Mouse (Mus musculus) thymus, postnatal 14 days (tissue): ENCODE results near the gene Focad.

Source experiments
- DNase-seq: peaks from one replicate; pipeline ENCODE4 v3.0.0; 2021

Gene Focad

GRCm38 (mm10) chr4:88094062-88094767, at the start of gene Focad:
TSS of gene Focad (plus strand) at chr4:88094629.
- DNase-seq: peak; percentile 98

GRCm38 (mm10) chr4:88045151-88045550, 49.3 kb upstream of the Focad start:
- DNase-seq: no peak

- peak; percentile 60 for DNase-seq
Observed at GRCm38 (mm10) chr4:88046280-88046679, 48.1 kb upstream of the Focad start.

- no peak for DNase-seq
Observed at GRCm38 (mm10) chr4:88075388-88075787, 19.0 kb upstream of the Focad start.

- no peak for DNase-seq
Observed at GRCm38 (mm10) chr4:88078983-88079382, 15.4 kb upstream of the Focad start.

- no peak for DNase-seq
Observed at GRCm38 (mm10) chr4:88081417-88081816, 13.0 kb upstream of the Focad start.

- DNase-seq: no peak
Observed at GRCm38 (mm10) chr4:88081885-88082284, 12.5 kb upstream of the Focad start.

- DNase-seq: no peak
Observed at GRCm38 (mm10) chr4:88082381-88082780, 12.0 kb upstream of the Focad start.

- DNase-seq: no peak
Observed at GRCm38 (mm10) chr4:88083781-88084180, 10.6 kb upstream of the Focad start.

- no peak for DNase-seq
Observed at GRCm38 (mm10) chr4:88090316-88090715, 4.1 kb upstream of the Focad start.

GRCm38 (mm10) chr4:88094768-88095420, 465 bp downstream of the Focad start:
- no peak for DNase-seq

GRCm38 (mm10) chr4:88095693-88096092, 1.3 kb downstream of the Focad start:
- no peak for DNase-seq

GRCm38 (mm10) chr4:88108585-88108984, 14.2 kb downstream of the Focad start:
- DNase-seq: no peak

GRCm38 (mm10) chr4:88117331-88117730, 22.9 kb downstream of the Focad start:
- no peak for DNase-seq

- DNase-seq: no peak
Observed at GRCm38 (mm10) chr4:88117942-88118341, 23.5 kb downstream of the Focad start.

- peak; percentile 51 for DNase-seq
Observed at GRCm38 (mm10) chr4:88118750-88119395, 24.4 kb downstream of the Focad start.

GRCm38 (mm10) chr4:88120091-88120490, 25.7 kb downstream of the Focad start:
- no peak for DNase-seq

- no peak for DNase-seq
Observed at GRCm38 (mm10) chr4:88122472-88122871, 28.0 kb downstream of the Focad start.

GRCm38 (mm10) chr4:88135936-88136335, 41.5 kb downstream of the Focad start:
- DNase-seq: no peak

GRCm38 (mm10) chr4:88136528-88136927, 42.1 kb downstream of the Focad start:
- DNase-seq: no peak

- no peak for DNase-seq
Observed at GRCm38 (mm10) chr4:88138366-88138917, 44.0 kb downstream of the Focad start.

GRCm38 (mm10) chr4:88149462-88149861, 55.0 kb downstream of the Focad start:
- DNase-seq: no peak

- no peak for DNase-seq
Observed at GRCm38 (mm10) chr4:88155490-88156160, 61.2 kb downstream of the Focad start.
